Mouse (Mus musculus): ENCODE measurements around the gene Pck2. TPM values are rescaled to one million over a fixed set of nuclear protein-coding genes. Genes with fewer than 3 reads are reported as not detected.

The Pck2 gene
- total RNA-seq, 4 experiments from 2014 or later, result 2.0 to 3.7 (median 2.5) TPM

GRCm38 (mm10) chr14:55526674-55527073, 13.4 kb upstream of the Pck2 start:
- DNase-seq (ENCODE audit: low spot score in 2 of 2), result no peak

- DNase-seq (ENCODE audit: low spot score in 2 of 2), result no peak
Observed at GRCm38 (mm10) chr14:55527940-55528339, 12.1 kb upstream of the Pck2 start.

DNA sequence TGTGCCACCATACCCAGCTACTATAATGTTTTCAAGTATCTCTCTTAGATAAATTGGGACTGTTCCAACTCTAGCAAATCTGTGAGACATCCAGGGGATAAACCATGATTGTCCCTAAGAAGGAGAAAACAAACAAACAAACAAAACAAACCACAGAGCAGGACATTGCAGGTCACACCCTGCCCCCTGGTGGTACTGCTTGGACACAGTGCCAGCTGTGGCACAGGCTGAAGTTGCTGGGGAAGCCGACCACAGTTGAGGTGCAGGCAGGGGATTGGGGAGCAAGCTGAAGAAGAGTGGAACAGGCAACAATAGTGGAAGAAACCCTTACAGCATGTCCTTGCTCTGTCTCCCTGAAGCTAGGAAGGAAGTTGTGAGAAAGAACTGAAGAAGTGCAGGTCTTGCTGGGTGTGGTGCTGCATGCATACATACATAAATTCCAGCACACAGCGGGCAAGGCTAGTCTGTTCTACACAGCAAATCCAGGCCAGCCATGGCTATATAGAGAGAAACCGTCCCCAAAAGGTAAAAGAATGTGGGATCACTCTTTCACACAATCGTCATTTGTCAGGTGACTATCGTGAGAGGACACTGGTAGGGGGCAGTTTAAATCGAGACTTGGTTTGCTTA, 3.8 kb upstream of the Pck2 start:
- no peak for DNase-seq (ENCODE audit: low spot score in 2 of 2)

- peak; percentile 48 to 59 for DNase-seq (ENCODE audit: low spot score in 2 of 2)
Observed at GRCm38 (mm10) chr14:55540787-55541321, 788 bp downstream of the Pck2 start.

- no peak for DNase-seq (ENCODE audit: low spot score in 2 of 2)
Observed at GRCm38 (mm10) chr14:55542268-55542667, 2.2 kb downstream of the Pck2 start.

DNA sequence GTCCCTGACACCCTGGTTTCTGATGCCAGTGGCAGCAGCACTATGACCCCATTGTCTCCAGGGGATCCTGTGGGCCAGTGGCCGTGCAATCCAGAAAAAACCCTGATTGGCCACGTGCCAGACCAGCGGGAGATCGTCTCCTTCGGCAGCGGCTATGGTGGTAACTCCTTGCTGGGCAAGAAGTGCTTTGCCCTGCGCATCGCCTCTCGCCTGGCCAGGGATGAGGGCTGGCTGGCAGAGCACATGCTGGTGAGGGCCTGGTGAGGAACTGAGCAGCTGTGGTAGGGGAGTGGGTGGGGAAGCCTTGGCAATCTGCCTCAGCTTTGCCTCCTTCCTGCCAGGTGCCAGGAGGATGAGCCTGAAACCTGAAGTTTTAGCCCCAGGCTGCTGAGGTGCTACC, 4.3 kb downstream of the Pck2 start:
- DNase-seq (ENCODE audit: low spot score in 2 of 2), result no peak

DNA sequence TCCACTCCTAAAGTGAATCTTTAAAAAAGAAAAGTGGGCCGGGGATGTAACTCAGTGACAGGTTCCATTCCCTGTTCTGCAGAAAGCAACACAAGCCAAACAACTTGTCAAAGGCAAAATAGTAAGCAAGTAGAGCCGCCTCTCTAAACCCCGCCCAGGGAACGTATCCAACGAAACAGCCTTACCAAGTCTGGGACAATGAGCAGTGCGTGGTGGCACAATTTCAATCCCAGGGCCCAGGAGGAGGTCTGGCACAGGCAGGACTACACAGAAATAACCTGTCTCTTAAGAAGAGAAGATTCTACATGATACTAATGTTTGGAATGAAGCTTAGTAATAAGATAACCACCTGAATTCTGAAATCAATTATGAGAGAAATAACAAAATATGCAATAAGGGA, 10.1 kb downstream of the Pck2 start:
- DNase-seq (ENCODE audit: low spot score in 2 of 2), result no peak

GRCm38 (mm10) chr14:55551347-55551746, 11.3 kb downstream of the Pck2 start:
- DNase-seq (ENCODE audit: low spot score in 2 of 2), result no peak

GRCm38 (mm10) chr14:55551794-55552193, 11.7 kb downstream of the Pck2 start:
- DNase-seq (ENCODE audit: low spot score in 2 of 2), result no peak

DNA sequence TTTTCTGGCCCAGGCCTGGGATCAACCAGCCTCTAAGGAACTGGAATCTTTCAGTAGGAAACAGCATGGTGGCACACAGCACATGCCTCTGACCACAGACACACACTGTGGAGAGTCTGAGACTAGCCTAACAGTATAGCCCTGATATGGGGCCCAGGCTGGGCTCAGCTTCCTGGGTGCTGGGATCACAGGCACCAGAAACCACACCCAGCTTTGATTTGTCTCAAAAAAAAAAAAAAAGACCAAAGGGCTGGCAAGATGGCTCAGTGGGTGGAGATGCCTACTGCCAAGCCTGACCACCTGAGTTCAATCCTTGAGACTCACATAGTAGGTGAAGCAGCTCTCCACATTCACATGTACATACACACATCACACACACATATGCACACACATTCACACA, 14.6 kb downstream of the Pck2 start:
- DNase-seq (ENCODE audit: low spot score in 2 of 2), result no peak

- no peak for DNase-seq (ENCODE audit: low spot score in 2 of 2)
Observed at GRCm38 (mm10) chr14:55555788-55556187, 15.7 kb downstream of the Pck2 start.

DNA sequence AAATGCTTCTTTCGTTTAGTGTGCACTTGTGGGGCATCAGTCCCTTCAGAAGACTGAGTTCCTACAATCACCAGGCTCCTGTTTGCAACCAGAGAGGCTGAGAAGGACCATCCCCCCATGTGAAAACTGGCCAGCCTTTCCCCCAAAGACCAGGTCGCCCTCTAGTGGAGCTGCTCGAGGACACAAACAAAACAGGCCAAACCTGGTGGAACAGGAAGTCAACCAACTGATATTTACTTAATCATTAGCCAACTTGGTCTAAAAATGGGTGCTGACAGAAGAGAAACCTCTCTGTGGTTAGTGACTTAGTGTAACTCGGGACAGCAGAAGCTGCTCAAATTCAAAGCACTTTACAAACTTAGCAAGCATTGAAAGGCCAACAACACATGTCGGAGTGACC, 16.9 kb downstream of the Pck2 start:
- DNase-seq (ENCODE audit: low spot score in 2 of 2), result peak; percentile 55 to 61

- no peak for DNase-seq (ENCODE audit: low spot score in 2 of 2)
Observed at GRCm38 (mm10) chr14:55557587-55557986, 17.5 kb downstream of the Pck2 start.

GRCm38 (mm10) chr14:55558740-55559448, 18.8 kb downstream of the Pck2 start:
- DNase-seq (ENCODE audit: low spot score in 2 of 2), result no peak

- peak; percentile 84 to 91 for DNase-seq (ENCODE audit: low spot score in 2 of 2)
Observed at GRCm38 (mm10) chr14:55559799-55560201, 19.7 kb downstream of the Pck2 start, which contains the start of gene Dcaf11. Gene Dcaf11 (plus strand): TSS chr14:55560006.

DNA sequence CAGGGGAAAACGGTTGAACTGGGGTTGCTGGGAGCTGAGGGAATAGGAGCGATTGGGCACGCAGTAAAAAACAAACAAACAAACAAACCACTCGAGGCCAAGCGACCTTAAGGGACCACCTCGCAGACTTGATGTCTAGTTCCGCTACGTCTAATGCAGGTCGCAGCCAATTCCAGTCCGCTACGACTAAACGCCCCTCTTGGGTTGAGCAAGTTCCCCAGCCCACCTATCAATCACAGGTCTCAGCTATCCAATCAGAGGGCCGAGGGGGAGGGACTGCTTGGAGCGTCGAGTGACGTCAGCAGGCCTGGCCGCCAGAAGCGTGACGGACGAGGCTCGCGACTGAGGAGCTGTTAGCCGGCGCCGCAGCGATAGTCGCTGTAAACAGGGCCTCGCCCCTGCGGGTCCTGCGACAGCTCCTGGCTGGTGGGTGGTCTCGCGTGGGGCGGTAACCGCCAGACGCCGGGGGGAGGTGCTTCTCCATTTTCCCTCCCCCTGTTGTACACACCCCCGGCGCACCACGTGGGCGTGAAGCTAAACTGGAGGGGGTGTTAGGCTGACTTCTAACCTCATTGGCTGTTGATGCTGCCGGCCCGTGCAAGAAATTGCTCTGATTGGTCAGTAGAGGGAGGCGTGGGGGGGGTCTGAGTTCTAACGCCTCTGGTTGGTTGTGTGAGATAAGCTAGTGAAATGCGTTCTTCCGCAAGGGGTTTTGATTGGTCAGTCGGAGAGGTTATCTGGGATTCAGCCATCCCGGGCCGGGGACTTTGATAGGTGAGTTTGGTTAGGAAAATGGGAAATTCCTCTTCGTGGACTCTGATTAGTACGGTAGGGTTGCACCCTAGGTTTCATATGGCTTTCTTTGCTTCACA, 20.4 kb downstream of the Pck2 start, which contains the start of gene A730061H03Rik:
Gene A730061H03Rik, minus strand, starts transcription at position 205 of the 872 bp plus-strand sequence.
- DNase-seq (ENCODE audit: low spot score in 2 of 2), result peak; percentile 97

GRCm38 (mm10) chr14:55561860-55562259, 21.8 kb downstream of the Pck2 start:
- DNase-seq (ENCODE audit: low spot score in 2 of 2), result no peak

- no peak for DNase-seq (ENCODE audit: low spot score in 2 of 2)
Observed at GRCm38 (mm10) chr14:55563249-55563648, 23.2 kb downstream of the Pck2 start.

GRCm38 (mm10) chr14:55565748-55566147, 25.7 kb downstream of the Pck2 start:
- no peak for DNase-seq (ENCODE audit: low spot score in 2 of 2)

- no peak for DNase-seq (ENCODE audit: low spot score in 2 of 2)
Observed at GRCm38 (mm10) chr14:55567496-55567895, 27.4 kb downstream of the Pck2 start.

DNA sequence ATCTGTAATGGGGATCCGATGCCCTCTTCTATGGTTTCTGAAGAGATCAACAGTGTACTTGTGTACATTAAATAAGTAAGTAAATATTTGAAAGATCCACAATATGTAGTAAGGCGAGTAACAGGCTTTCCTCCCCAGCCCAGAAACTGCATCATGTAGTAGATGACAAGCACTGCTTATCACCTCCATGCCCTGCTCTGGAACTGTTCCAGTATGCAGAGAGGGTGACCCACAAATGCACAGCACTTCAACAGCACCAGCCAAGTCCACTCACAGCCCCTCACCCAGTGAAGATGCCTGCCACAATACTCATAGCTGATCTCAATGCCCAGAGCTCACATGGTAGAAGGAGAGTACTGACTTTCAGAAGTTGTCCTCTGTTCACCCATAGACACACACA, 30.5 kb downstream of the Pck2 start:
- DNase-seq (ENCODE audit: low spot score in 2 of 2), result no peak

GRCm38 (mm10) chr14:55571760-55572159, 31.7 kb downstream of the Pck2 start:
- DNase-seq (ENCODE audit: low spot score in 2 of 2), result no peak

Data from gastrocnemius, adult 8-10 months (tissue).